Mouse (Mus musculus) c-Kit-positive CD71-positive TER-119-negative erythroid progenitor cells, embryonic 14.5 days (primary cell): ENCODE measurements around the gene Cyp4f14.
"Not testable (repeated sequence)": the region's sequence is repeated elsewhere in the genome, so short reads cannot be mapped to it uniquely, and the experiment has no call there.

Experiments
- DNase-seq: peaks from one replicate; pipeline ENCODE4 v3.0.0-alpha.2; 2013; ENCODE audit warnings: low read depth

Gene Cyp4f14

GRCm38 (mm10) chr17:32891239-32892180 is 25.6 kb downstream of the Cyp4f14 start, which contains the start of gene Zfp870:
Gene Zfp870 (minus strand): TSS chr17:32891642.
- DNase-seq = peak; percentile 83

- DNase-seq = no peak
These were observed 26.3 kb downstream of the Cyp4f14 start for GRCm38 (mm10) chr17:32890852-32891238.

DNA sequence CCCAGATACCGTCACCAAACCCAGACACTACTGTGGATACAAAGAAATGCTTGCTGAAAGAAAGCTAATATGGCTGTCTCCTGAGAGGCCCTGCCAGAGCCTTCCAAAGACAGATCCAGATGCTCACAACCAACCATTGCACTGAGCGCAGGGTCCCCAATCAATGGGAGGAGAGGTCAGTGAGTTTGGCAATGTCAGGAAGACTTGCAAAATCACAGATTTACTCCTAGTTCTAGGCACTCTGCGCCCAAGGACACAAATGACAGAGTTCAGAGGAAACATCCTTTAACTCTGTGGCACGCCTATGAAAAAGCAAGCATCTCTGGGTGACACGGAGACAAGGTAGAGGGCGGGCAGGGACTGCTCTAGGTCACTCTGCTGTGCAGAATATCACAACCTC is 27.5 kb downstream of the Cyp4f14 start:
- no peak for DNase-seq

GRCm38 (mm10) chr17:32880320-32881218 is 36.6 kb downstream of the Cyp4f14 start:
- no peak for DNase-seq

- DNase-seq = no peak
These were observed 38.4 kb downstream of the Cyp4f14 start for GRCm38 (mm10) chr17:32878773-32879172.

DNA sequence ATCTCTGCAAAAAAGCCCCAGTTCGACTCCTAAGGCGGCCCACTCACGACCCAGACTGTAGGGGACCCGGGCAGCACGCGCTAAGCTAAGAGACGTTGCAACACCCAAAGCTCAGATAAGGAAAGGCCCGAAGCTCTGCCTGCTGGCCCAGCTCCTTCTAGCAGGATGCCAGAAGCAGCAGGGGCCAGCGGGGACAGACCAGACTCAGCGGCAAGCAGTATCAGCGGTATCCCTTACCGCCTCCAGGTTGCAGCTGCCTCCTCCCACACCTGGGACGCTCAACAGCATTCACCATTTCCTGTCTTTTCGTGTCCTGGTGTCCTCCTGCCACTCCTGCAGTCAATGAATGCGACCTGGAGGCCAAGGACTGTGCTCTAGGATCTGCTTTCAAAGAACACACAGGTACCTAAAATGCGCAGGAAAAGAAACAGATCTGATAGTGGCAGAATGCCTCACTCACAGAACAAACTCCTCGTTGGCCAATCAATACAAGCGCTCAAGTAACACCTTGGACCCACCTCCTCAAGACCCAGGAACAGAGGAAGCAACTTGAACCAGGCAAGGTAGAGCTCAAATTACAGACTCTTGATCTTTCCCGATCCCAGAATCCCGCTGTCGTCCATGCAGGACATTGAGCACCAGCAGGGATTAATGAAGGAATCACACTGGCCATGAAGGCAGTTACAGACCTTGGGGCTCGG is 39.5 kb downstream of the Cyp4f14 start:
- DNase-seq = no peak

DNA sequence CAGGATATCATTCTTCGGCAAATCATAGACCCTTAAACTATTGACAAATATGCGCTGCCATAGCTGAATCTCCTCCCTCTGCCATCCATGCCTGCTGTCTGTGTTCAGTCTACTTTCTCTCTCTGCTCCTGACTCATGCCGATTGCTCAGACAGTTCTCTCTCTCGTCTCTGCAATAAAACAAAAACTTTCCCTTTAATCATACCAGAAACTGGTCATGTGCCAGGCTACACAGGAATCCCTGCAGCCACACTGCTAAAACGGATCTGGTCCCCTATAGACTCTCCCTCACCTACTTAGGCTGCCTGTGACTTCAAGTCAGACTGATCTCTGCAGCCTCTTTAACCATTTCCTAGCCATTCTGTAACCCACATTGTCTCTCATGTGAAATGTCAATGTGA is 44.4 kb downstream of the Cyp4f14 start:
- no peak for DNase-seq

DNA sequence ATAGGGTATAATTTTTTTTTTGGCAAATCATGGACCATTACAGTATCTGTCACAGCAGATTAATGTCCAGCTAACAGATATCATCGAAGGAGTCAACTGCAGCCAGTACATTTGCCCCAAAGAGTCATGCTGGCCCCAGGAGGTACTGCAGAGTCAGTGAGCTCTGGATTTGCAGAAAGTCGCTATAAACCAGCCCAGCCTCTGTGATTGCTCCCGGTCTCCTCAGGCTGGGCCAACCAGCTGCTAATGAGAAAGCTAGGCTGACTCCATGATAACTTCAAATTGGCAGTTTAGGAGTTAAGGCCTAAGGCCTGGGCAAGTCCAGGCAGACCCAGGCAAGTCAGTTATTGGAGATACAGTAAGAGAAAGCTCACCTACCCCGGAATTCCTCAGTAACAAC is 45.1 kb downstream of the Cyp4f14 start:
- no peak for DNase-seq

DNA sequence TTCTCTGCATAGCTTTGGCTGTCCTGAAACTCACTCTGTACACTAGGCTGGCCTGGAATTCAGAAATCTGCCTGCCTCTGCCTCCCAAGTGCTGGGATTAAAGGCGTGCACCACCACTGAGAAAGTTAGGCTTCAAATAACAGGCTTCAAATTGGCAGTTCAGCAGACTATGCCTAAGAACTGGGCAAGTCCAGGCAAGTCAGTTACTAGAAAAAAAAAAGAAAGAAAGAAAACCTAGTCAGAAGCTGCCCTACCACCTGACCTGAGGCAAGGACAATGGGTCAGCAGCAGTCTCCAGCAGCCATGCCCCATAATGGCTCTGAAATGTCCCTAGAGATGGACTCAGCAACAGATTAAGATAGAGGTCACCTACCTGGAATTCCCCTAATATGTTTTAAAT is 45.7 kb downstream of the Cyp4f14 start:
- no peak for DNase-seq

DNA sequence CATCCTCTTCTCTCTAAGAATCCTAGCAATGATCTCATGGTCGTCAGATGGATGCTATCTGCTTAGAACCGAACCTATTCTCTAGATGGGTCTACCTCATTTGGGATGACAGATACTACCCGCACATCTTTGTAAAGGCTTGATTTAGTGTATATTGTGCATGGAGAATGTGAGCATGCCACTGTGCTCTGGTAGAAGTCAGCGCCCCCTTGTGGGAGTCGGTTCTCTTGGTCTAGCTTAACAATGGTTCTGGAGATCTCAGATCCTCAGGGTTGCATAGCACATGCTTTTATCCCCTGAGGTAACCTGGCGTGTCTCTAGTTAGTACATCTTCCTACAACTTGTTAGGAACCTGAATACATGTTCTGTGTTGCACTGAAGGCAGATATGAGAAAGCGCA is 49.9 kb downstream of the Cyp4f14 start:
- not testable (repeated sequence) for DNase-seq

DNA sequence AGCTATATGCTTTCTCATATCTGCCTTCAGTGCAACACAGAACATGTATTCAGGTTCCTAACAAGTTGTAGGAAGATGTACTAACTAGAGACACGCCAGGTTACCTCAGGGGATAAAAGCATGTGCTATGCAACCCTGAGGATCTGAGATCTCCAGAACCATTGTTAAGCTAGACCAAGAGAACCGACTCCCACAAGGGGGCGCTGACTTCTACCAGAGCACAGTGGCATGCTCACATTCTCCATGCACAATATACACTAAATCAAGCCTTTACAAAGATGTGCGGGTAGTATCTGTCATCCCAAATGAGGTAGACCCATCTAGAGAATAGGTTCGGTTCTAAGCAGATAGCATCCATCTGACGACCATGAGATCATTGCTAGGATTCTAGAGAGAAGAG is 60.4 kb downstream of the Cyp4f14 start:
- DNase-seq = not testable (repeated sequence)
